Mouse (Mus musculus) megakaryocyte, embryonic 14.5 days (primary cell): ENCODE measurements around the gene Acot7.

Experiments used
- FLI1 ChIP-seq: IDR thresholded peaks from 2 replicates; pipeline ENCODE4 v1.6.1; 2012; ENCODE audit warnings: low read length, inconsistent platforms, mixed read lengths
- GATA1 ChIP-seq: IDR thresholded peaks from 3 replicates; pipeline ENCODE4 v1.6.1; 2012; ENCODE audit warnings: mixed read lengths, low read length, inconsistent platforms, borderline replicate concordance

DNA sequence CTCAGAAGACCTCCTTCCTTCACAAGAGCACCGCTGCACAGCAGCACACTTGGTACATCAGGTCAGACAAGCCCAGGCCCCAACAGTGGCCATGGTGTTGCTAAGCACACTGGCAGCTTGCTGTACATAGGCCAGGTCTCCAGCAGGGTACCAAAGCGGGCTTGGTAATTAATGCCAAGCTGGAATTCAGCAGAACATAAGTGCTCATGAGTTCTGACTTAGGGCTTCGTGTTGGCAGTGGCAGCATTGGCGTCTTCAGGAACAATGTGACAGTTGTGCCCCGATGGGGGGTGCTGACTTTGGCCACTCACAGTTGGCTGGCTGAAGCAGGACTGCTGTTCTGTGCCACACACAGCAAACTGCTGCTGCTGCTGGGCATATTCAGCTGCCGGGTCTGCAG lies 126.8 kb downstream of the Acot7 start:
- TF ChIP-seq GATA1, result no peak
- TF ChIP-seq FLI1, result no peak
